Mouse (Mus musculus): ENCODE measurements around the gene Wwox.

DNA sequence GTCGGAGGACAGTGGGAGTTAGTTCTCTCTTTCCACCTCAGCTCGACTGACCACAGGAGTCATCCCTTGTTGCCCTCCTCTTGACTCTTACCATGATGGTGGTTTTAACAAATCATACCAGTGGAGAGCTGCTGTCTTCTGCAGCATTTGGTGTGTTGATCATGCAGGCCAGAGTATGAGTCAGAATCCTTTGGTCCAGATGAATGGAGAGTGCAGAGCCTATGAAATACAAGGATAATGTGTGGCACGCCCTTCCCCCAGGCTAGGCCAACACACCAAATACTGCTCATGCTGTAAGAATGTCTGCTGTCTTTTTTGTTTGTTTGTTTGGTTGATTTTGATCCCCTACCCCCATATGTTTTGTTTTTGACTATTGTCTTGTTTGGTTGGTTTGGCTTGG lies 234.0 kb downstream of the Wwox start:
- TF ChIP-seq CTCF (IDR thresholded peaks at IDR 0.05; ENCODE audit: insufficient read depth, low read depth, low read length) (no peak), POLR2A (IDR thresholded peaks at IDR 0.05; ENCODE audit: insufficient read depth, low read depth, low read length) (no peak)
